Mouse (Mus musculus) ovary, postnatal 14 days (tissue): ENCODE measurements around the gene Dnajb2.

Experiments
- DNase-seq: peaks from one replicate; pipeline ENCODE4 v3.0.0; 2022; ENCODE audit warnings: low spot score

Gene Dnajb2

GRCm38 (mm10) chr1:75293331-75293701, 57.1 kb downstream of the Dnajb2 start:
- no peak for DNase-seq

- DNase-seq = no peak
Measured at GRCm38 (mm10) chr1:75294294-75294693, 58.1 kb downstream of the Dnajb2 start.
